Mouse (Mus musculus) limb, embryonic 11.5 days (tissue): ENCODE measurements at regions not wholly inside any gene's neighbourhood (a gene's known extent, or its start where the extent isn't known, plus 50 kb on each side); places are given as distances from the start of the nearest gene placed in this dataset.
A peak's percentile ranks its signal among the peaks of the same experiment; 100 is the strongest.

Source experiments
- ATAC-seq: fragments of 200-750 bp; cut with Nextera tagmentation; 2 replicates; pipeline ENCODE4 v1.8.0; 2017; ENCODE audit warnings: low read depth; ENCODE audit not compliant: insufficient number of reproducible peaks, low FRiP score, low TSS enrichment
- DNase-seq: peaks from one replicate; pipeline ENCODE4 v3.0.0-alpha.2; 2015; ENCODE audit warnings: low spot score
- H3K27ac ChIP-seq: fragments of 300-500 bp; sonication (generic); replicated peaks from 2 replicates; pipeline ENCODE4 v1.5.1; 2014; ENCODE audit warnings: low read depth, mild to moderate bottlenecking, low read length
- H3K27me3 ChIP-seq: fragments of 300-500 bp; sonication (generic); 2 replicates; pipeline ENCODE4 v1.6.1; 2014; ENCODE audit warnings: mild to moderate bottlenecking, low read length, mixed read lengths; ENCODE audit not compliant: control insufficient read depth, insufficient read depth
- H3K36me3 ChIP-seq: fragments of 300-500 bp; sonication (generic); 2 replicates; pipeline ENCODE4 v1.6.1; 2014; ENCODE audit warnings: mild to moderate bottlenecking, low read length, moderate library complexity, mixed read lengths; ENCODE audit not compliant: control insufficient read depth, insufficient read depth
- H3K4me1 ChIP-seq: fragments of 300-500 bp; sonication (generic); 2 replicates; pipeline ENCODE4 v1.6.1; 2014; ENCODE audit warnings: low read length, mixed read lengths; ENCODE audit not compliant: control insufficient read depth, insufficient read depth
- H3K4me2 ChIP-seq: fragments of 300-500 bp; sonication (generic); 2 replicates; pipeline ENCODE4 v1.6.1; 2014; ENCODE audit warnings: low read depth, mild to moderate bottlenecking, moderate library complexity; ENCODE audit not compliant: severe bottlenecking
- H3K4me3 ChIP-seq: fragments of 300-500 bp; sonication (generic); 2 replicates; pipeline ENCODE4 v1.5.1; 2014; ENCODE audit warnings: low read depth, low read length
- H3K9ac ChIP-seq: fragments of 300-500 bp; sonication (generic); 2 replicates; pipeline ENCODE4 v1.6.1; 2014; ENCODE audit warnings: mild to moderate bottlenecking, low read length
- H3K9me3 ChIP-seq: fragments of 300-500 bp; sonication (generic); 2 replicates; pipeline ENCODE4 v1.6.1; 2016; ENCODE audit warnings: low read length; ENCODE audit not compliant: control insufficient read depth
- WGBS: fragments of 180-500 bp; shearing (Covaris S2); extraction: QIAGEN DNeasy Blood & Tissue Kit; methylation state at CpG from one replicate; pipeline ENCODE4 v1.1.7; 2014; 5-methylcytosine and 5-hydroxymethylcytosine counted together

DNA sequence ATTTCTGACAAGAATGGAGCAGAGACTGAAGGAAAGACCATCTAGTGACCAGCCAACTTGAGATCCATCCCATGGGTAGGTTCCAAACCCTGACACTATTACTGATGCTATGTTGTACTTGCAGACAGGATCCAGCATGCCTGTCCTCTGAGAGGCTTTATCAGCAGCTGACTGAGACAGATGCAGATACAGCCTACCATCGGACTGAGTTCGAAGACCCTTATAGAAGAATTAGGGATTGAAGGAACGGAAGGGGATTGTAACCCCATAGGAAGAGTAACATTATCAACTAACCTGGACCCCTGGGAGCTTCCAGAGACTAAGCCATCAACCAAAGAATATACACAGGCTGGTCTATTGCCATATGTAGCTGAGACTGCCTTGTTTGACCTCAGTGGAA lies 183.1 kb upstream of the Adcy2 start:
- Histone ChIP-seq H3K9ac (no peak overlapping the region), H3K36me3 (no peaks in the 10 kb centered on the region), H3K4me3 (no peak overlapping the region), H3K27ac (no peak overlapping the region), H3K4me2 (no peak overlapping the region), H3K4me1 (no peaks in the 10 kb centered on the region), H3K27me3 (no peaks in the 10 kb centered on the region), H3K9me3 (no peaks in the 10 kb centered on the region)
- DNase-seq (no peak), ATAC-seq (no peak)
- 92% methylated on average over 3 of the region's 3 CpGs for WGBS

DNA sequence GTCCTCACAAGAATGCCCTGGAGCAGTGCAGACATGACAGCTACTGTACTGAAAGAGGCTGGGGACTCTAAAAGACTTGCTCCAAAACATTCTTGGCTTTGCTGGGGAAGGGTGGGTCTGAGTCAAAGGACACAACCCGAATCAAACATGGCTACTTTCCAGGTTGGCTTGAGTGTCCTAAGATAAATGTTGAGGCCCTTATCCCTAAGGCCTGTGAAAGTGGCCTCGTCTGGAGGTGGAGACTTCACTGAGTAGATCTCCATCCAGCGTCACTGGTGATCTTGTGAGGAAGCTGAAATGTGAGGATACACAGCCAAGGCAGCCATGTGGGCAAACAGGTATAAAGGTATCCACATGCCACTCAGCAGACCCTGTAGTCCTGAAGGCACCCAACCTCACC lies 191.3 kb upstream of the Adcy2 start:
- no peak overlapping the region for H3K4me3 ChIP-seq
- DNase-seq (no peak), ATAC-seq (no peak)
- H3K9ac ChIP-seq: no peak overlapping the region
- H3K4me1 ChIP-seq: no peaks in the 10 kb centered on the region
- 67% methylated on average over 3 of the region's 3 CpGs for WGBS
- H3K9me3 ChIP-seq: no peaks in the 10 kb centered on the region
- H3K36me3 ChIP-seq: no peaks in the 10 kb centered on the region
- H3K27me3 ChIP-seq: no peaks in the 10 kb centered on the region
- no peak overlapping the region for H3K27ac ChIP-seq
- no peak overlapping the region for H3K4me2 ChIP-seq

DNA sequence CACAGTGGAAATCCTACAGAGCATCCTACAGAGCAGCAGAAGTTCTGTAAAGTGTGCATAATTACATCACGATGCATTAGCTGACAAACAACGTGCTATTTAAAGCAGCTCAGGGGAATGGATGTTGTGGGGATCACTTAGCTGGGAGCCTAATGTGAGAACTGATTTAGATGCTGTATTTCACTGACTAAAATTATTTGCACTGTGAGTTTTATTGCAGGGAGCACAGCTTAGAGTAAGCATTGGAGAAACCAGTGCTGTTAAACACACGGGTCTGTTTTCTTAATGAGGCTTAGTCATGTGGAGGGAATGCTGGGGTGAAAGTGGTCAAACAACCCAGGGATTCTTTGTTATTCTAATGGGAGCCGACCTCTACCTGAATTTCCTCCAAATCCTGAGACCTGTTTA lies 197.1 kb upstream of the Adcy2 start:
- ATAC-seq: no peak

DNA sequence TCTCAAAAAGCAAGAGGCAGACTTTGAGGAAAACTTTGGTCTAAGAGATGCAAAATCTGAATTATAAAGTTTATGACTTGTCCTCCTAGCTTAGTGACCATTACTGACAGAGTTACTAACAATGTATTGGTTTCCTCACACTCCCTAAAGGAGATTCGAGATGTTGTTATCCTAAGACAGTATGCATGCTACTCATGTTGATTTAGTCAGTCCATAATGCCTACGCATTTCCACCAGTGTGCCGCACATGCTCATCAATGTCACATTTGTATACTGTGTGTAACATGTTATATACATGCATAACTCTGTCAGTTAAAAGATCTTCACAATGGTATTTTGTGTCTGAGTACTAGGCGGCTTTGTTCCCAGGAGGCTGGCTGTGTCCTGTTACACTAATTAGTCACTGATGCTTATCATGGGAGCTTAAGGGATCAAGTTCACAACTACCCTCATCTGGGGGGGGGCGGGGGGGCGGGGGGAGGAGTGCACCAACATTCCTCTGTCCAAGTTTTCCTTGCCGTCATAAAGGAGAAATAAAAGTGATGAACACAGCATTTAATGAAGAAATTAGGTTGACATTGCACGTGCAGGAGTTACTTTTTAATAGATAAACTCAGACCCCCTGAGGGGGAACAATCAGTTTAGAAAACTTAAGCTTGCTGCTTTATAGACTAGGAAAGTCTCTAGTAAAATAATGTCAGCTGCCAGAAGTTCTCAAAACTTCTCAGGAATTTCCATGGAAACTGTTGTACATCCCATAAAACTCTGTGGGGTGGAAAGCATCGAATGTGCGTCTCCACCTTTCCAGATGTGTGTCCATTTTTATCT lies 208.6 kb upstream of the Adcy2 start:
- ATAC-seq (no peak; the same call in 1 of the 2 replicates), DNase-seq (no peak)

More for the DNA sequence above, 197.1 kb upstream of the Adcy2 start:
- no peaks in the 10 kb centered on the region for H3K36me3 ChIP-seq
- no peak for DNase-seq
- 4% methylated on average over 4 of the region's 4 CpGs for WGBS
- H3K9ac ChIP-seq: no peak overlapping the region
- no peaks in the 10 kb centered on the region for H3K4me1 ChIP-seq
- H3K4me3 ChIP-seq: no peak overlapping the region
- no peak overlapping the region for H3K27ac ChIP-seq
- no peaks in the 10 kb centered on the region for H3K27me3 ChIP-seq
- no peaks in the 10 kb centered on the region for H3K9me3 ChIP-seq
- no peak overlapping the region for H3K4me2 ChIP-seq

DNA sequence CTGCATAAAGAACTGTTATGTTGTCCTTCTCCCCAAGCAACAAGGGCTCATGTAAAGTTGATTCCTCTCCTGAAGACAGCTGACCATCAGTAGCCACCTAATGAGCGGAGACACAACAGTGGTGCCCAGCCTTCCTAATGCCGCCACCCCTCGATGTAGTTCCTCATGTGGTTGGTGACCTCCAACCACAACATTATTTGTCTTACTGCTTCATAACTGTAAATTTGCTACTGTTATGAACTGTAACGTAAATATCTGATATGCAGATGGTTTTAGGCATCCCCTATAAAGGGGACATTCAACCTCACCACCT lies 209.2 kb upstream of the Adcy2 start:
- H3K27me3 ChIP-seq: no peaks in the 10 kb centered on the region
- H3K9me3 ChIP-seq: no peaks in the 10 kb centered on the region
- DNase-seq: no peak
- no peak overlapping the region for H3K27ac ChIP-seq
- H3K36me3 ChIP-seq: no peaks in the 10 kb centered on the region
- H3K4me3 ChIP-seq: no peak overlapping the region
- no peak overlapping the region for H3K9ac ChIP-seq
- 88% methylated on average over 4 of the region's 4 CpGs for WGBS
- no peak overlapping the region for H3K4me2 ChIP-seq
- H3K4me1 ChIP-seq: no peaks in the 10 kb centered on the region
- ATAC-seq: no peak

More for the DNA sequence above, 208.6 kb upstream of the Adcy2 start:
- H3K4me2 ChIP-seq: no peak overlapping the region
- H3K9me3 ChIP-seq: no peaks in the 10 kb centered on the region
- H3K4me1 ChIP-seq: no peaks in the 10 kb centered on the region
- H3K27me3 ChIP-seq: no peaks in the 10 kb centered on the region
- no peak overlapping the region for H3K4me3 ChIP-seq
- H3K36me3 ChIP-seq: no peaks in the 10 kb centered on the region
- H3K9ac ChIP-seq: no peak overlapping the region
- 49% methylated on average over 10 of the region's 10 CpGs for WGBS
- no peak overlapping the region for H3K27ac ChIP-seq

DNA sequence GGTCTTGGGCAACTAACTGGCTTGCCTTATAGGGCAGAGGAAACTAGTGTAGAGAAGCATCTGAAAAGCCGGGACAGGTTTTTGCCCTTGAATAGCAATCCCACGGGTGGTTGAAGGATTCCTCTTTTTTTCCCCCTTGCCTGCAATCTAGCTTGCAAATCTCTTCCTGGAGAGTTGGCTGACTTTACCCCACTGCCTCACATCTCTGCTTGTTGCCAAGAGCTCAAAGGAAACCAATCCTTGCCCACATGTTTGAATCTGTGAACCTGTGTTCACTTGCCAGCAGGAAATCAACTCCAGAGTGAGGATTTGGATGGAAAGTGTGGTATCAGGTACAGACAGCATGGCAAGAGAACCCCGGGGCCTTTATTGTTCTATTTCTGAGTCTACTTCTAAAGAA lies 217.2 kb upstream of the Adcy2 start:
- Histone ChIP-seq H3K4me3 (no peak overlapping the region), H3K4me2 (no peak overlapping the region), H3K9me3 (no peaks in the 10 kb centered on the region), H3K9ac (no peak overlapping the region), H3K4me1 (no peaks in the 10 kb centered on the region), H3K27me3 (no peaks in the 10 kb centered on the region), H3K27ac (no peak overlapping the region), H3K36me3 (no peaks in the 10 kb centered on the region)
- 83% methylated on average over 3 of the region's 3 CpGs for WGBS
- ATAC-seq (no peak), DNase-seq (no peak)

DNA sequence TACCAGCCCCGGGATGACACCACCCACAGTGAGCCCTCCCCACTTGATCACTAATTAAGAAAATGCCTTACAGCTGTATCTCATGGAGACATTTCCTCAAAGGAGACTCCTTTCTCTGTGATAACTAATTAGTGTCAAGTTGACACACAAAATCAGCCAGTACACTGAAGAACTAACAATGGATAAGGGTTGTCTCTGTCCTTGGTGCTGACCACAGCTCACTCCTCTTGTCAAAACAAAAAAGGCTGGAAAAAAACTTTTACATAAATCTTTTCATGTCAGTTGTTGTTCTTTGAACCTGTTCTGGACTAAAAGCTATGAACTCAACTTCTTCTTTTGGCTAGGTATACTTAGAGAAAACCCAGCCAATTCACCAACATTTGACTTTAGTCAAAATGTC lies 221.1 kb upstream of the Adcy2 start:
- Histone ChIP-seq H3K4me2 (no peak overlapping the region), H3K9me3 (no peaks in the 10 kb centered on the region), H3K27me3 (no peaks in the 10 kb centered on the region), H3K27ac (no peak overlapping the region), H3K36me3 (no peaks in the 10 kb centered on the region), H3K4me3 (no peak overlapping the region), H3K9ac (no peak overlapping the region), H3K4me1 (no peaks in the 10 kb centered on the region)
- WGBS: 71% methylated on average over 1 of the region's 1 CpGs
- DNase-seq (peak; percentile 69), ATAC-seq (no peak)

DNA sequence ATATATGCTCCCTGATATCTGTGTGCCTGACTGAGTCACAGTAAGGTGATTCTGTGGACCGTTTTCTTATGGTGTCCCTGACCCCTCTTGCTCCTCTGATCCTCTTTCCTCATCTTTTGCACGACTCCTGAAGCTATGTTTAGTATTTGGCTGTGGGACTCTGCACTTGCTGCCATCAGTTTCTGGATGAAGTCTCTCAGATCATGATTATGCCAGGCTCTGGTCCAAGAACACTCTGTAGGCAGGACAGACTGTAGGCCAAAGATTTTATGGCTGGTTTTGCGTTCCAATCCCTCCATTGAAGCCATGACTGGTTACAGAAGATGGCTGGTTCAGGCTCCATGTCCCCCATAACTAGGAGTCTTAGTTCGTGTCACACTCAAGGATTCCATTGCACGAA lies 227.2 kb upstream of the Adcy2 start:
- Histone ChIP-seq H3K4me2 (no peak overlapping the region), H3K4me1 (no peaks in the 10 kb centered on the region), H3K36me3 (no peaks in the 10 kb centered on the region), H3K9ac (no peak overlapping the region), H3K27me3 (no peaks in the 10 kb centered on the region), H3K4me3 (no peak overlapping the region), H3K9me3 (no peaks in the 10 kb centered on the region), H3K27ac (no peak overlapping the region)
- no peak for DNase-seq
- no peak for ATAC-seq
- WGBS: 83% methylated on average over 5 of the region's 5 CpGs

DNA sequence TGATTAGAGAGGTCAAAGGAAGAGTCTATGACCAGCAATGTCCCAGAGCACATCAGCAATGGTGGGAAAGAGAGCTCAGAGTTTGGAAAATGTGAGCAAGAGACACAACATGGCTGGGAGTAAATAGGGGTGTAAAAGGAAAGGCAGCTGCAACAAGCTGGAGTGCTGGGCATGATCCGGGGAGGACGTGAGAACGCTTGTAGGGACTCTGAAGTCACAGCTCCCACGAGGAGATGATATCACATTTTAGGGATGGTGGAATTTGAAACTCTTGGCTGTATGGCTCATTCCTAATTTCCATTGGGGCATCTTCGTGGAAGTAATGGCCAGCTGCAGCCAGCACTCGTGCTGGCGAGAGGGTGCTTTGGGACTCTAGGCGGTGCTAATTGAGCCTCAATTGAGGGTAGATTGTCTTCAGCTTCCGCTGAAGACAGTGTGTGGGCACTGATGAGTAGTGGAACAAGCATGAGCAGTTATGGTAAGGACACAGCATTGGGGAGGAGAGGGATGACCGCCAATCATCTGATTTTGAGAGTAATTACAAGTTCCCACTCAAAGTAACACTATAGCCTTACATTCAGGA lies 231.1 kb upstream of the Adcy2 start:
- H3K9me3 ChIP-seq: no peaks in the 10 kb centered on the region
- WGBS: 43% methylated on average over 10 of the region's 10 CpGs
- H3K27ac ChIP-seq: no peak overlapping the region
- no peaks in the 10 kb centered on the region for H3K36me3 ChIP-seq
- no peak overlapping the region for H3K4me2 ChIP-seq
- H3K4me3 ChIP-seq: no peak overlapping the region
- H3K9ac ChIP-seq: no peak overlapping the region
- H3K4me1 ChIP-seq: no peaks in the 10 kb centered on the region
- no peak for ATAC-seq
- H3K27me3 ChIP-seq: no peaks in the 10 kb centered on the region
- no peak for DNase-seq
